Mouse (Mus musculus): ENCODE measurements at regions not wholly inside any gene's neighbourhood (a gene's known extent, or its start where the extent isn't known, plus 50 kb on each side); places are given as distances from the start of the nearest gene placed in this dataset.
"Not testable (repeated sequence)": the region's sequence is repeated elsewhere in the genome, so short reads cannot be mapped to it uniquely, and the experiment has no call there.

DNA sequence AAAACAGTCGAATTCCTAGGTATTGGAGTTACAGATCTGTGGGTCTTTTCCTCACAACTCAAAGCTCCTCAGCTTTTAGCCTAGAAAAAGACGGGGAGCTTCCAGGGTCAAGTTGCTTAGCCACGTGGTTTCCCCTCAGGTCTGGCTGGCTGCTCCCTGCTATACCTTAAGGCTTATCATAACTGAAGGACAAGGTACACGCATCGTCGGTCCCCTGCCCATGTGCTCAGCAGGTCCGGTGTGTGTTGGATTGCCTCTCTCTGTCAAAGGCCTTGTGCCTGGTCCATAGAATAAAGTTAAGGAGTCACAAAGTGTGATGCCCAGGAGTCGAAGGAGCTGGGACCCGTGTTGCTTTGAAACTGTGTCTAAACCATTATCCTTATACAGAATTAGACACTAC is 337.7 kb upstream of the Rgma start:
- WGBS = 87% methylated on average over 9 of the region's 9 CpGs
- H3K36me3 ChIP-seq = no peaks in the 10 kb centered on the region
- no peak overlapping the region for H3K27ac ChIP-seq (ENCODE audit: poor library complexity, severe bottlenecking)
- no peak for ATAC-seq (ENCODE audit: insufficient number of reproducible peaks, low FRiP score)
- H3K4me1 ChIP-seq (replicated peaks) = peaks cover 4% of the 10 kb centered on the region; the same call in 1 of the 2 replicates
- H3K27me3 ChIP-seq (replicated peaks) = peaks cover 25% of the 10 kb centered on the region
- no peak overlapping the region for H3K4me2 ChIP-seq
- H3K9ac ChIP-seq = no peak overlapping the region
- no peaks in the 10 kb centered on the region for H3K9me3 ChIP-seq (replicated peaks)
- H3K4me3 ChIP-seq = no peak overlapping the region

DNA sequence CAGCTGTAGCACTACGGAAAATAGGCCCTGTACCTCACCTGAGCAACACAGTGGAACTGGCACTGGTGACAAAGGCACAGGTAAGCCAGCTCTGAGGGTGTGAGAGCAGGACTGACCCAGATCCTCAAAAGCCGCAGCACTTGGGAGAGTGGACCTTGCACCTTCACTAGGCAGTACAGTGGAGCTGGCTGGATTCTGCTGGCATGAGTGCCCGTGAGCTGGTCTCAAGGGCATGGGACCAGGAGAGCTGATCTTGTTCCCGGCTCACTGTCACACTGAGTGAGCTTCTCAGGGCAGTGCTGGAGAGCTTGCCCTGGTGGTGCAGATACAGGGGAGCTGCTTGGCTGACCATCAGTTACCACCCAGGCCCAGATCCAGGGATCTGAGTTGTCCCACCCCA is 335.4 kb upstream of the Rgma start:
- Histone ChIP-seq H3K9ac (no peak overlapping the region), H3K27ac (ENCODE audit: poor library complexity, severe bottlenecking) (no peak overlapping the region), H3K4me1 (replicated peaks) (peaks cover 4% of the 10 kb centered on the region; the same call in 1 of the 2 replicates), H3K9me3 (replicated peaks) (no peaks in the 10 kb centered on the region), H3K36me3 (no peaks in the 10 kb centered on the region), H3K4me2 (no peak overlapping the region), H3K27me3 (replicated peaks) (peaks cover 25% of the 10 kb centered on the region), H3K4me3 (no peak overlapping the region)
- ATAC-seq (ENCODE audit: insufficient number of reproducible peaks, low FRiP score) = no peak
- WGBS = 85% methylated on average over 4 of the region's 4 CpGs

DNA sequence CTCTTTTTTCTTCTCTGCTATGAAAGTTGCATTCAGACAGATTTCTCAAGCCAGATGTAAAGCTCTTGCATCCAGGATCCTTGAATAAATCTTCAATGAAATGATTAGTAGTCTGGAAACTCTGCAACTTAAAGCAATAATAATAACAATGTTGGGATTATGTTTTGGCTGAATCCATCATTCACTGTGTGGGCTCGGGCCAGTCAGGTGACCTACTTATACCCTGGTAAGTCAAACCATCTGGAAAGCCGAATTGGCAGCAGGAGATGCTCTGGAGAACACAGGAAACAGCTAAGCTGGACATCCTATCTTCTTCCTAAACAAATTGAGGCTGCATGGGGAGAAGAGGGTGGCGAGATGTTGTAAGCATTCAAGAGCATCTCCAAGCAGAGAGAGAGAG is 331.0 kb upstream of the Rgma start:
- Histone ChIP-seq H3K36me3 (no peaks in the 10 kb centered on the region), H3K4me2 (no peak overlapping the region), H3K4me1 (replicated peaks) (no peaks in the 10 kb centered on the region), H3K27ac (ENCODE audit: poor library complexity, severe bottlenecking) (no peak overlapping the region), H3K9me3 (replicated peaks) (no peaks in the 10 kb centered on the region), H3K27me3 (replicated peaks) (peaks cover 13% of the 10 kb centered on the region), H3K4me3 (no peak overlapping the region), H3K9ac (no peak overlapping the region)
- ATAC-seq (ENCODE audit: insufficient number of reproducible peaks, low FRiP score) = no peak
- 68% methylated on average over 3 of the region's 3 CpGs for WGBS

DNA sequence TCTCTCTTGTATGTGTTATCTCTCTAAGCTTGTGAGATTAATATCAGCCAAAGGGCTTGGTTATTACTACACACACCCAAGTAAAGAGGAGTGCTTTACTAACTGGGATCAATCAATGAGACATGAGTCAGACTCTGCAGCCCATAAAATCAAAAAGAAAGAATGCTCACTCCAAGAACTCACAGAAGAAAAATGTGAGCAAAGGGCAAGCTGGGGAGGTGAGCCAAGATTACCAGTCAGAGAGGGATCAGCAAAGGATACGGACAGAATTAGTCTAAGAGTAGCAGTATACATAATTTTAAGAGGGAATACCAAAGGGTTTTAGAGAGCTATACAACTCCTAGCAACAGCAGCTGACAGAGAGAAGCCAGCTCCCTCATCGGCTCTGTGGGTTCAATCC is 319.4 kb upstream of the Rgma start:
- WGBS = 75% methylated on average over 2 of the region's 2 CpGs
- H3K27me3 ChIP-seq (replicated peaks) = peaks cover 21% of the 10 kb centered on the region

DNA sequence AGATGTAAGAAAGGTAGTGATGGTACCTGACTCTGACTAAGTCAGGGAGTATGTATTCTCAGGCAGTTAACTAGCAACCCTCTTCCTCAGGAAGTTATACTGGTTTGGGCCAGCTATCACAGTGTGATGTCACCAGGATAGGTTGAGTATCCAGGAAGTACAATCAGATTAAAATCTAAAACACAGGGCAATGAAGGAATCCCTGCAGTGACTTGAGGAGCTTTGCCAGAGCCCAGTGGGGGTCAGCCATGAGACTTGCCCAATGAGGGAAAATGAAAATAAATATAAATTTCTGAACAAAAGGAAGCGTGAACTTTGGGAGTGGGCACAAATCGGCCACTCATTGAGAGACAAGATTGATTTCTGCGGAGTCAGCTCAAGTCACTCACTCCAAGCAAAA is 311.8 kb upstream of the Rgma start:
- H3K36me3 ChIP-seq = no peaks in the 10 kb centered on the region
- WGBS = 80% methylated on average over 3 of the region's 3 CpGs
- H3K9ac ChIP-seq = no peak overlapping the region
- no peak for ATAC-seq (ENCODE audit: insufficient number of reproducible peaks, low FRiP score)
- H3K9me3 ChIP-seq (replicated peaks) = no peaks in the 10 kb centered on the region
- H3K4me3 ChIP-seq = no peak overlapping the region
- peaks cover 77% of the 10 kb centered on the region for H3K27me3 ChIP-seq (replicated peaks)
- no peak overlapping the region for H3K27ac ChIP-seq (ENCODE audit: poor library complexity, severe bottlenecking)
- no peaks in the 10 kb centered on the region for H3K4me1 ChIP-seq (replicated peaks)
- H3K4me2 ChIP-seq = no peak overlapping the region

More for the DNA sequence above, 319.4 kb upstream of the Rgma start:
- H3K9me3 ChIP-seq (replicated peaks) = no peaks in the 10 kb centered on the region
- H3K4me2 ChIP-seq = no peak overlapping the region
- H3K4me3 ChIP-seq = no peak overlapping the region
- ATAC-seq (ENCODE audit: insufficient number of reproducible peaks, low FRiP score) = no peak
- H3K36me3 ChIP-seq = no peaks in the 10 kb centered on the region
- H3K9ac ChIP-seq = no peak overlapping the region
- no peak overlapping the region for H3K27ac ChIP-seq (ENCODE audit: poor library complexity, severe bottlenecking)
- no peaks in the 10 kb centered on the region for H3K4me1 ChIP-seq (replicated peaks)

DNA sequence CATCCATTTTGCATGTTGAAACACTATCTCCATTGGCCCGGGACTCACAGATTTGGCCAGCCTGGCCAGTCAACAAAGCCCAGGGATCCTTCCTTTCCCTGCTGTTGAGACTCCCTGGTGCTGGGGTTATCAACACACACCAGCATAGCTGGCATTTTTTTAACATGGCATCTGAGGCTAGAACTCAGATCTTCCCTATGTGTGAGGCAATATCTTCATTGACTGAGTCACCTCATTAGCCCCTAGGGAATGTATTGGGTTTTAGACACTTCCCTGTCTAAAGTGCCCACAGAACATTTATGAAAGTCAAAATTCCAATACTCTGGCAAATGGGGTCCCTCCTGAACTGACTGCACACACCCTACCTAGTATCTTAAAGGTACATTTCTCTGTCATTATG is 306.8 kb upstream of the Rgma start:
- 47% methylated on average over 1 of the region's 1 CpGs for WGBS
- Histone ChIP-seq H3K9ac (no peak overlapping the region), H3K9me3 (replicated peaks) (no peaks in the 10 kb centered on the region; the same call in 1 of the 2 replicates), H3K4me1 (replicated peaks) (peaks cover 7% of the 10 kb centered on the region; the same call in 1 of the 2 replicates), H3K4me3 (no peak overlapping the region), H3K27ac (ENCODE audit: poor library complexity, severe bottlenecking) (no peak overlapping the region), H3K4me2 (no peak overlapping the region), H3K36me3 (no peaks in the 10 kb centered on the region), H3K27me3 (replicated peaks) (peaks cover 84% of the 10 kb centered on the region)
- ATAC-seq (ENCODE audit: insufficient number of reproducible peaks, low FRiP score) = no peak

DNA sequence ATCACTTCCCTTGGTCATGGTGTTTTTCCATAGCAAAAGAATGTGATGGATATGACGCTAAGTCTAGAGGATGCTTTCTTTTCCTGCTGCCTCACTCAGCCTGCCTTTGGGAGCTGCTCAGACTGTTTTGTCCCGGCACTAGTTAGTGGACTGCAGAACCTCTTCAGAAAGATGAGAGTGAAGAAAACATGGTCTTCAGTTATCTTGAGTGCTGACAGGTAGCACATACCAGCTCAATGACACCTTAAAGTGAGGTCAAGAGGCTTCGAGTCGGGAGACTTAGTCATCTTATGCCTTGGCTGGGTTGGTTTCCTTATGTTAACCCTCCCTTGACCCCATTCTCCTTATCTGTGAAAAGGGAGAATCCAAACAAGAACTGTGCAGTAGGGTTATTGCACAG is 306.0 kb upstream of the Rgma start:
- H3K27ac ChIP-seq (ENCODE audit: poor library complexity, severe bottlenecking) = no peak overlapping the region
- H3K4me2 ChIP-seq = no peak overlapping the region
- H3K4me1 ChIP-seq (replicated peaks) = peaks cover 7% of the 10 kb centered on the region; the same call in 1 of the 2 replicates
- H3K4me3 ChIP-seq = no peak overlapping the region
- H3K9me3 ChIP-seq (replicated peaks) = no peaks in the 10 kb centered on the region; the same call in 1 of the 2 replicates
- WGBS = 8% methylated on average over 4 of the region's 4 CpGs
- H3K27me3 ChIP-seq (replicated peaks) = peaks cover 81% of the 10 kb centered on the region
- no peak overlapping the region for H3K9ac ChIP-seq
- no peaks in the 10 kb centered on the region for H3K36me3 ChIP-seq
- no peak for ATAC-seq (ENCODE audit: insufficient number of reproducible peaks, low FRiP score)

DNA sequence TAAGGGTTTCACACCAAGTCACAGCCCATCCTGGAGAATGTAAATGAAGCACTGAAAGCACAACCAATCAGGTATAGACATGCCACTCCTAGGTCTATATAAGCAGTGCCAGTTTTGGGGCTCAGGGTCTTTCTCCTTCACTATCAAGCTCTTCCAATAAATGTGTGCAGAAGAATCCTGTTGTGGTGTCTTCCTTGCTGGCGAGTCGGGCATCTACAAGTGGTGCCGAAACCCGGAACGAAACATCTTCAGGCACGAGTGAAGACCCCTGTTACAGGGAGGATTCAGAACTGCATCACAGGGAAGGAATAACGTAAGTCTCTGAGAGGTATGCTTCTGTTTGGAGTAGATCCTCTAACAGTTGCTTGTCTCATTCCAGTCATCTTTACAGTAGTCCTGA is 299.9 kb upstream of the Rgma start:
- H3K27ac ChIP-seq (ENCODE audit: poor library complexity, severe bottlenecking); H3K9me3 ChIP-seq (replicated peaks); H3K36me3 ChIP-seq; ATAC-seq (ENCODE audit: insufficient number of reproducible peaks, low FRiP score); H3K4me2 ChIP-seq; H3K9ac ChIP-seq; H3K4me1 ChIP-seq (replicated peaks); H3K4me3 ChIP-seq: not testable (repeated sequence)
- H3K27me3 ChIP-seq (replicated peaks) = peaks cover 43% of the 10 kb centered on the region
- 85% methylated on average over 7 of the region's 7 CpGs for WGBS

DNA sequence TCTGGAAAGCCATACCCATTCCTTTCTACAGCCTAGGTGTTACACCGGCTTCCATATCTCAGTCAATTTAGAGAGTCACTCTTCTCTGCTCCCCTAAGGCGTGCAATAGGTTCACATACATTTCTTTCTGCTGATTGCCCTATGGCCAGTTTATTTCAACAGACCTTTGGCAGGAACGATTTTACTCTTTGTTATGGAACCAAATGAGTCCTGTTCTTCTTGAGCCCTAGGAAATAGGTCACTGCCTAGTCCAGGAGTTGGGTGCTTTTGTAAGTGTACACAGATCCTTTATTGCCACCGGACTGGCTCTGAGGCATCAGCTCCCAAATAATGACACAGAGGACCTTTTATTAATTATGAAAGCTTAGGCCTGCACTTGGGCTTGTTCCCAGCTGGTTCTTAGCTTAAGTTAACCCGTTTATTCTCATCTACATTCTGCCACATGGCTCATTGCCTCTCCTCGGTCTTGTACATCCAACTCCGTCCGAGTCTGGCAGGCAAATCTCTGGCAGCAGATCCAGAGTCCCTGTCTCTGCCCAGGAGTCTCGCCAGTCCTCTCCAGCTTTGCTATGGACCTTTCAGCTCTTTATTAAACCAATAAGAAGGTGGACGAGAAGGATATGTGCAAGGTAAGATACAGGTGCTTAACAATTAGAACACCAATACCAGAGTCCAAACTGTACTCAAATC is 287.7 kb upstream of the Rgma start:
- H3K36me3 ChIP-seq = no peaks in the 10 kb centered on the region
- peaks cover 19% of the 10 kb centered on the region for H3K27me3 ChIP-seq (replicated peaks)
- no peaks in the 10 kb centered on the region for H3K4me1 ChIP-seq (replicated peaks)
- no peak overlapping the region for H3K4me2 ChIP-seq
- no peak overlapping the region for H3K27ac ChIP-seq (ENCODE audit: poor library complexity, severe bottlenecking)
- peaks cover 5% of the 10 kb centered on the region for H3K9me3 ChIP-seq (replicated peaks)
- H3K9ac ChIP-seq = no peak overlapping the region
- H3K4me3 ChIP-seq = no peak overlapping the region
- no peak for ATAC-seq (ENCODE audit: insufficient number of reproducible peaks, low FRiP score)
- WGBS = 79% methylated on average over 10 of the region's 10 CpGs

DNA sequence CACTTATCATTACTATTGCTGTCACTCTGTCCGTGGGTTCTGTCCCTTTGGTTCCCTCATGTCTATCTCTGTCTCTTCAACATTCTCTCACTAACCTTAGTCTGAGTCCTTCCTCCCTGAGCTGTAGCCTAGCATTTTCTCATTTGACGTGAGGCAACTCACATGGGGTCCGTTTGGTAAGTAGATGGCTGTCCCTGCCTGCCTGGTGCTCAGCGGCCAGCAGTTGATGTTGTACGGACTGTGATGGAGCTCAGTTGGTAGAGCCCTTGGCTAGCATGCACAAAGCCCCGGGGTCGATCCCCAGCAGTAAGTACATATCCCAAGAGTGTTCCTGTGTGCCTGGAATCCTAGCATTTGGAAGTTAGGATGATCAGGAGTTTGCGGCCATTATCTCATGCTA is 287.0 kb upstream of the Rgma start:
- peaks cover 21% of the 10 kb centered on the region for H3K27me3 ChIP-seq (replicated peaks)
- H3K4me2 ChIP-seq = no peak overlapping the region
- no peak overlapping the region for H3K9ac ChIP-seq
- no peak overlapping the region for H3K27ac ChIP-seq (ENCODE audit: poor library complexity, severe bottlenecking)
- no peaks in the 10 kb centered on the region for H3K4me1 ChIP-seq (replicated peaks)
- H3K9me3 ChIP-seq (replicated peaks) = peaks cover 2% of the 10 kb centered on the region
- WGBS = 84% methylated on average over 8 of the region's 8 CpGs
- no peak overlapping the region for H3K4me3 ChIP-seq
- no peaks in the 10 kb centered on the region for H3K36me3 ChIP-seq
- no peak for ATAC-seq (ENCODE audit: insufficient number of reproducible peaks, low FRiP score)

DNA sequence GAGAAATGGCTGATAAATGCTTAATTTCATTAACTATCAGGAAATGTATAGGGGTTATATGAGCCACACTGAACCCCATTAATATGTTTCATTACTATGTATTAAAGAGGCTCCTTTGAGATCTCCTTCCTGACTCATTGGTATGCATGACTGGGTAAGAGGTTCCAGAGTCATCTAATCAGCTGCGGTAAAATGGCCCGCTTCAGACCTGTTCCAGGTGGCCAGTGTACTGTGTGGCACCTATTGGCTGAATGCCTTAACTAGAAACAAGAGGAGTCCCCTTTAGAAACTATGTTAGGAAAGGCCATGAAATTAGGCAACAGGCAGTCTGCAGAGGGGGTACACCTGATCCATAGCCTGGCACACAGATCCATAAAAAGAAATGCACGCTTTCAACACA is 283.6 kb upstream of the Rgma start:
- Histone ChIP-seq H3K9me3 (replicated peaks) (no peaks in the 10 kb centered on the region), H3K9ac (no peak overlapping the region), H3K36me3 (no peaks in the 10 kb centered on the region), H3K4me3 (no peak overlapping the region), H3K27me3 (replicated peaks) (peaks cover 22% of the 10 kb centered on the region), H3K27ac (ENCODE audit: poor library complexity, severe bottlenecking) (no peak overlapping the region), H3K4me2 (no peak overlapping the region), H3K4me1 (replicated peaks) (no peaks in the 10 kb centered on the region)
- ATAC-seq (ENCODE audit: insufficient number of reproducible peaks, low FRiP score) = no peak
- WGBS = 84% methylated on average over 3 of the region's 3 CpGs

DNA sequence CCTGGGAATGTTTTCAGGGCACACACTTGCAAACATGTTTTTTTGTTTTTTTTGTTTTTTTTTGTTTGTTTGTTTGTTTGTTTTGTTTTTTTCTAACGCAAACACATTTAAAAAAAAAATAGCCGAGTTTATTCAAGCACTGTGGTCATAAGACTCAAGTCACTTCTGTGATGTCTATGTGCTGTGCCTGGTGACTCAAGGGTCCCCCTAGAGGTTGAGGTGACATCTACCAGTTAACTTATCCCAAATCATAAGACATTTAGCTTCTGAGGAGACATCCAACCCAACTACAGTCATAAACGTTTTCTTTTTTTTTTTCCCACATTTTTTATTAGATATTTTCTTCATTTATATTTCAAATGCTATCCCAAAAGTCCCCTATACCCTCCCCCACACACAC is 281.2 kb upstream of the Rgma start:
- H3K27ac ChIP-seq (ENCODE audit: poor library complexity, severe bottlenecking) = no peak overlapping the region
- H3K4me1 ChIP-seq (replicated peaks) = no peaks in the 10 kb centered on the region
- H3K9ac ChIP-seq = no peak overlapping the region
- no peak overlapping the region for H3K4me3 ChIP-seq
- H3K9me3 ChIP-seq (replicated peaks) = no peaks in the 10 kb centered on the region
- H3K27me3 ChIP-seq (replicated peaks) = peaks cover 17% of the 10 kb centered on the region; the same call in 1 of the 2 replicates
- no peak overlapping the region for H3K4me2 ChIP-seq
- 40% methylated on average over 3 of the region's 3 CpGs for WGBS
- no peak for ATAC-seq (ENCODE audit: insufficient number of reproducible peaks, low FRiP score)
- no peaks in the 10 kb centered on the region for H3K36me3 ChIP-seq

Data from heart, embryonic 12.5 days (tissue).